Mouse (Mus musculus) lung, postnatal 4 days (tissue): ENCODE measurements around the gene Serpinf2.

ENCODE experiments used
- DNase-seq, 2 experiments: peaks; one replicate each; pipeline ENCODE4 v3.0.0; 2021

Gene Serpinf2

DNA sequence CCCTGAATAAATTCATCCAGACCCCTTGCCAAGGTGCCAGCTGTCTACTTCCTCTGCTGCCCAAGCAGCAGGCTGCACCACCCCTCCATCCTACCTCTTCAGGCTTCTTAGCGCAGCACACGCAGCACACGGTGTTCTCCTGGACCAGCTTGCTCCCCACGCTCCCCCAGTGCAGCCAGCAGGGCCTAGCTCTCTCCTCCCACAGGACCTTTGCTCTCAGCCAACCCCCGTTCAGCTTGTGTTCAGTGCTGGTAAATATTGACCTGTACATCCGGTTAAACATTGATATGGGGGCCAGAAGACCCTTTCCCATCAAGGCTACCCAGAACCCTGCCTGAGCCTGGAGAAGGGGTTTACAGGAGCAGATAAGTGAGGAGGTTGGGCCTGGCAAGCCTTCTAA lies at the start of gene Serpinf2:
Gene Serpinf2, minus strand, starts transcription at position 229 of the 400 bp plus-strand sequence.
- DNase-seq, result no peak

DNA sequence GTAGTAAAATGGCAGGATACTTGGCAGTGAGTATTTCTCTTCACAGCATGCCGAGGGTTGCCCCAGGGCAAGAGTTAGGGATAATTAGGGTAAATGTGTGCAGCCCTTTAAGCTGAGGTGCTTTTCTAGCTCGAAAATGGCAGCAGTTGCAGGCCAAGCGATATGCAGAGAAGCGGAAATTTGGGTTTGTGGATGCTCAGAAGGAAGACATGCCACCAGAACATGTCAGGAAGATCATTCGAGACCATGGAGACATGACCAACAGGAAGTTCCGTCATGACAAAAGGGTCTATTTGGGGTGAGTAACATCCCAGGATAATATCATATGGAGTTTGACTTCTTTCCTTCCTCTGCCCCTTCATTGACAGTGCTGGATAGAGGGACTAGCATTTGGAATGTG lies 48.1 kb upstream of the Serpinf2 start:
- DNase-seq, result no peak

DNA sequence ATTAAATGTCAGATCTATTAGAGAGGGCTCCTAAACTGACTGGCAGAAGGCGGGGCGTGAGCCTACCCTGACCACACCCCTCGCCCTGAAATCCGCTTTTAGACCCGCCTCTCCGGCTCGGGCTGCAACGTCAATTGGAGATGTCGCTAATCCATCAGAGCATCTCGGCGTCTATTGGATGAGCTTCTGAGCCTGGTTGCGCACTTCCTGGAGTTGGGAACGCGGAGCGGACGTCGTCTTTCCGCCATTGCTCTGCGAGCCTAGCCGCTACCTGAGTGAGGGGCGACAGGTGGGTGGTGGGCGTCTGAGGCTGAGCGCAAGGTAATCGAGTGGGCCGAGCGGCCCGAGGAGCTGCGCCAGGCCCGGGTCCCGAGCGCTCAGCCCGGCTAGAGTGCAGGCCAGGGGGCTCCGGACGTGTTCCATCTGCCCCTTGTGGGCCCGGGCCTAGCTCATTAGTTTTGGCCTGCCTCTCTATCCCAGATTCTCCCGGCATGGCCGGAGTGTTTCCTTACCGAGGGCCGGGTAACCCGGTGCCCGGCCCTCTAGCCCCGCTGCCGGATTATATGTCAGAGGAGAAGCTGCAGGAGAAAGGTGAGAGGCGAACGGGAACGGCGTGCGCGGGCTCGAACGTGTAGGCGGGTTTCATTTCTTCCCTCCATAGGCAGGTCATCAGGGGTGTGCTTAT lies 47.4 kb upstream of the Serpinf2 start, which contains the start of gene Prpf8:
Gene Prpf8, plus strand, starts transcription at position 216 of the 685 bp plus-strand sequence.
- DNase-seq, result peak; percentile 97 to 98

DNA sequence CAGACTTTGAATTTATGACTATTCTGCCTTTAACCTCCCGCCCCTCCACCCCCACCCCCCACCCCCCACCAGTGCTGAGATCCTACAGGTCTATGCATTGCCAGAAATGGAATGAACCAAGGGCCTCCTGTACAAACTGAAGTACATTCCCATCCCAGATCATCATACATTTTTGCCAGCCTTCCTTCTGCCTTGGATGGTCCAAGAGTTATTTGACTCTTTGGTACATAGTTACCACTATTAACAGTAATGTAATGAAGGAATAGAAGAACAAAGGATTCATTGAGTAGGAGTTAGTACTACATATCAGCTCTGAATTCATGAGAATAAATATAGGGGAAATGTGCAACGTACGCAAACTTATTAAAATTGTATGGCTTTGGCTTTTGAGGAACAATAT lies 46.8 kb upstream of the Serpinf2 start:
- DNase-seq, result no peak

DNA sequence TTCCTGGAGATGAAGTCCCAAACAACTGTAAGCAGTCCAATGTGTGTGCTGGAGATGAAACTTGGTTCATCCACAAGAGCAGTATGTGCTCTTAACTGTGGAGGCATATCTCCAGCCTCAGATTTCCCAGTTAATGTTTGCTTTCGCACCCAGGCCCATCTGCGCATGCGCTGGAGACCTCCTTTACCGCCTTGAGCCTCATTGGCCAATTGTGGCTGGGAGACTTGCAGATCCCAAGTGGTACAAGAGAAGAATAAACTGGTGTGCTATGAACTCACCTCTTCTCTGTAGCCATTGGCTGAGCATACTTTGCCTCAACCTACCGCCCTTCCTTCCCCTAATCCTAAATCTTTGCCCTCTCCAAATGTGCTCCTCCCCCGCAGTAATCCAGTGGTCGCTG lies 34.0 kb upstream of the Serpinf2 start:
- no peak for DNase-seq

DNA sequence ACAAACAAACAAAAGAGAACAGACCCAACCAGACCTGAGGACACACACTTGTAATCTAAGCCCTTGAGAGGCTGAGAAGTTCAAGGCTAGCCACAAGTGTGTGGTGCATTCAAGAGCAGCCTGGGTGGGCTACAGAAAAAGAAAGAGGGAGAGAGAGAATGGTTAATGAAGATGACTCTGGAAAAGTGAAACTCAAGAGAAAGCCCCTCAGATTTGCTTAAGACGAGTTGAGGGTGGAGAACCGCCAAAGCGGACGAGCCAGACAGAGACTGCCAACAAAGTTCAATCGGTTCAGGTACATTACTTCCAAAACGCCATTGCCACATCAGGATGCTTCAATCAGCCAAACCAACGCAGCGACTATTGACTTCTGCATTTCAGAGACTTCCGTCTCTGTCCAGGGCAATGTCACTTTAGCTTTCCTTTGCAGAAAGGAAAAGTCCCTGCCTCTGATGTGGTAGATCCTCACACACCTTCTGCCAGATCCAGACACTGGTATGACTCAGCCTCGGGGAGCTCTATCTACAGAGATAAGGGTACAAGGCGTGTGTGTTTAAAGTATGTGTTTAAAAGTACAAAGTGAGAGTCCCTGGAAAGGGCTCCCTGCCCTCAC lies 33.2 kb upstream of the Serpinf2 start:
- DNase-seq, result no peak

DNA sequence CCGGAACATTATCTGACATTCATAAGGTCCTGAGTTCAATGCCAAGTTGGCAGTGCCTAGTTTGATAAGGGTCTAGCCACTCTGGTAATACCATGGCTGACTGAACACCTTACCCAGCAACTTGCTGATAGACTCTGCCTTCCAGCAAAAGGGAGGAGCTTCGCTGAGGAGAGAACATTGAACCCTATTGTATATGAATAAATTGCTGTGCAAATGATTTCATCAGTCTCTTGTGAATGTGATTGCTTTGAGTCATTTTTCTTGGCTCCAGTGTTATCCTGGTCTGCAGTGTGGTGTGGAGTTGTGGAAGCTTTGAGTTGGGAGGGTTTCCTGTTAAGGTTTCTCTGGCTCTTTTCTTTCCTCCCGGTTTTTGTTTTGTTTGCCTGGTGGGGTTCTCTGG lies 31.3 kb upstream of the Serpinf2 start:
- DNase-seq, result no peak

DNA sequence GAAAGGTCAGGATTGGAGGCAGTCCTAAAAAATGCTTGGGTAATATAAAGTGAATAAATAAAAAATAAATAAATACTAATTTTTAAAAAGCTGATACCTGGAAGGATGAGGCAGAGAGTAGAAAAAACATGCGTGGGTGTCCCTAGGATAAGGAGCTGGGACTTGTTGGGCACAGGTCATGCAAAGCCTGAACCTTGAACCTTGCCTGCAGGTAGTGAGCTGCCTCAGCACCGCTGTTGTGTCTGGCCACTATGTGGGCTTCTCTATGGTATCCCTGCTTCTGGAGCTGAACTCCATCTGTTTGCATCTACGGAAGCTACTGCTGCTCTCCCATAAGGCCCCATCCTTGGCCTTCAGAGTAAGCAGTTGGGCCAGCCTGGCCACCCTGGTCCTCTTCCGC lies 29.9 kb upstream of the Serpinf2 start:
- no peak for DNase-seq

DNA sequence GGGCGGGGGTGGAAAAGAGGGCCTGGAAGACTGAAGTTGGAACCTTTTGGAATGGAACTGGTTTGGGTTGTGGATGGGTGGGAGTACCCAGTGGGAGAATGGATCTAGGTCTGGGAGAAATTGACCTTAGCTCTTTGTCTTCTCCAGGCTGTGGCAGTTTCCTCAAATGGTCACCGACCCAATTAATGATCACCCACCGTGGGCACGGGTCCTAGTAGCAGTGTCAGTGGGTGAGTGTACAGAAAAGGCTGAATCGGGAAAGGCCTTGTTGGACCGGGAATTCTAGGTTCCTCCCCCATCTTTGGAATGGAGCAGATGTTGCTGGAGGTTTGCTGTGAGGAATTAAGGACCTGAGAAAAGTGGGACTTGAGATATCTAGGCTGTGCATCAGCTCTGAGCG lies 29.0 kb upstream of the Serpinf2 start:
- DNase-seq, result no peak

DNA sequence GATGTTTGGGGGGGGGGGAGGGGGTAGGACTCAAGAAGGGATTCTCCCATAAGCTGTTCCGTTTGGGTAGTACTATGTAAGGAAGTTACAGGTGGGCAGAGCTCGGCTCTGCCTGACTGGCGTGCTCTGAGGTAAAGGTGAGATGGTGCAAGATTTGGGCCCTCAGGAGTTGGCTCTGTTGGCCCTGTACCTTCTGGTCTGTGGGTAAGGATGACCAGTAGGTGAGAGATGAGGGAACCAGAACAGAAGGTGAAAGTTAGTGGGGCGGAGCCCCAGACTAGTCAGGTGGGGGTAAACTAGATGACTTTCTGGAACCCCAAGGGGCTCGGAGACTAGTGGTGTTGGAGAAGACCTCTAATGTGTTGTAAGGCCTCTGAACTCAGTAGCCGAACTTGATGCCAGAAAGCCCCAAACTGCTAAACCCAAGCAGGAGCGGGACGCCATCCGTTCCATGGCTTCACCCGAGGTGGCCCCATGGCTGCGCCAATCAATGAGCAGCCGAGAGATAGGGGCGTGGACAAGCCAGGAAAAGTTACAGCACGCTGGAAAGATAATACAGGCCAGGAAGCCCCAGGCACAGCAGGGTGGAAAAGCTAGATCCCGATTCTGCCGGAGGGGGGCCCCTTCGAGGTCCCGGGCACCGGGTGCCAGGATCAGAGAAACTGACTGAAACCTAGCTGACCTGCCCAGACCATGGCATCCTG lies 28.3 kb upstream of the Serpinf2 start:
- peak; percentile 68 to 77 for DNase-seq

DNA sequence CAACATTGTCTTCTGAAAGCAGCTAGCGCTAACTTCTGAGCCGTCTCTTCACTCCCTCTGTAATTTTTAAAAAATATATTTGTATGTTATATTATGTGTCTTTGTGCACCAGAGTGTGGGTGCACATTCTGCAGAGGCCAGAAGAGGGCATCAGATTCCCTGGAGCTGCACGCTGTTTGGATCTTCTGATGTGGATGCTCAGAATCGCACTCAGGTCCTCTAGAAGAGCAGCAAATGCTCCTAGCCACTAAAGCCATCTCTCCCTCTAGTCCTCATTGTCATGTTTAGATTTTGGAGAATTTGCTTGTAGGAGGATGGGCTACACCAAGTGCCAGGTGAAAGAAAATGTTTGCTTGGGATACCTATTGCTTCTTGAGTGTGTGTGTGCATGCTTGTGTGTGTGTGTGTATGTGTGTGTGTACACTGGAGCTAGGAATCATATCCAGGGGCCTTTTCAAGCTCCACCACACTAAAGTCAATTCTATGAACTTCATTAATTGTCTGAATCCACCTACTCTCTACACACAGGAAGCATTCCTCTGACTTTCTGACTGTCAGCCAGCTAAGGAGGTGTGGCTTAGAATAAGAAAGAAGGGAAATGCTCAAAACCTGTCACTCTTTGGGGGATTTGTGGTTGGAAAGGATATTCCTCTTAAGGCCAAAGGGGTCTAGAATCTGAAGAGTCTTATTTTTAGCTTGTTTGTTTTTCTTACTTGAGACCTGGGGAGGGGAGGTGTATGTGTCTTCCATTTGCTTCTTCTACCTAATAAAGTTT lies 27.5 kb upstream of the Serpinf2 start:
- no peak for DNase-seq

DNA sequence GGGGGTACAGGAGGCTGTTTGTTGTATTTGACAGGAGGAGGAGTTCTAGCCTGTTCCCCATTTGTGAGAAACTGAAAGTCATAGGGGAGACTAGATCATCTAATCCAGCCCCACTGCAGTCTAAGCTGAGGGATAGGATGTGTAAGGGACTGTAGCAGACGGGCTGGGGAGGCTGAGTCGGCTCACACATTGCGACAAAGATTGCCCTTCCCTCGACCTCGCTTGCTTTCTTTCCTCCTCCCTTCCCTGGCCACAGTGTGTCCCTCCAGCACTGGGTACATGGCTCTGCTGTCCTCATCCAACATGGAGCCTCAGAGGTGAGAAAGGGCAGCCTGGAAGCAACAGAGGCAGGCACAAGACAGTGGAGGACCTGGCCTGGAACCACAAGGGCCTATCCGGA lies 25.7 kb upstream of the Serpinf2 start:
- DNase-seq, result no peak

DNA sequence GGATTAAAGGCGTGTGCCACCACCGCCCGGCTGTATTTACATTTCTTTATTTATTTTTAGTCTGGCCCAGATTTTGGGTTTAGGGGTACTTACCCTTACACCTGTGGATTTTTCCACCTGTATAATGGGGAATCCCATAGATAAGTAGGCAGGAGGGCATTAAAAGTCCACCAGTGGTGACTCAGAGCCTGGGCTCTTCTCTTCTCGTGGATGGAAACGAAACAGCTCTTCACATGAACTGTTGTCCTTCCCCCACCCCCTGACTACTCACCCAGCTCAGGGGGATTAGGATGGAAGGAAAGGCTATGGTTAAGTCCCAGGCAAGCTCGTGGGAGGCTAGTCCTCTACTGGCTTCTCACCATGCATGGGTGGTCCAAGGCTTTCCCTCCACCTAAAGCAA lies 25.0 kb upstream of the Serpinf2 start:
- no peak for DNase-seq

DNA sequence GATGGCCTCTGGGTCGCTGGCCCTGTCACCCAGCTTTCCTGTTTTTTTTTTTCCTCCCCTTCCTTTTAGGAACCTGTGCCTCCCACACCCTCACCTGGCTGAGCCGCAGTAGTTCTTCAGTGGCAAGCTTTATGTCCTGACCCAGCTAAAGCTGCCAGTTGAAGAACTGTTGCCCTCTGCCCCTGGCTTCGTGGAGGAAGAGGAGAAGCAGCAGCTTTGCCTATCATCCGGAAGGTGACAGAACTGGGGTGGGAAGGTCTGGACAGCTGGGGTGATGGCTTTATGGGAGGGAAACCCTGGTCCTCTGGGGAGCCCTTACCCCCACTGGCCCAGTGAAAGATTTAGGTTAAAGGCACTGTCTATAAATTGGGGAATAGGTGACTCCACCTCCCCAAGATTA lies 24.2 kb upstream of the Serpinf2 start:
- no peak for DNase-seq

DNA sequence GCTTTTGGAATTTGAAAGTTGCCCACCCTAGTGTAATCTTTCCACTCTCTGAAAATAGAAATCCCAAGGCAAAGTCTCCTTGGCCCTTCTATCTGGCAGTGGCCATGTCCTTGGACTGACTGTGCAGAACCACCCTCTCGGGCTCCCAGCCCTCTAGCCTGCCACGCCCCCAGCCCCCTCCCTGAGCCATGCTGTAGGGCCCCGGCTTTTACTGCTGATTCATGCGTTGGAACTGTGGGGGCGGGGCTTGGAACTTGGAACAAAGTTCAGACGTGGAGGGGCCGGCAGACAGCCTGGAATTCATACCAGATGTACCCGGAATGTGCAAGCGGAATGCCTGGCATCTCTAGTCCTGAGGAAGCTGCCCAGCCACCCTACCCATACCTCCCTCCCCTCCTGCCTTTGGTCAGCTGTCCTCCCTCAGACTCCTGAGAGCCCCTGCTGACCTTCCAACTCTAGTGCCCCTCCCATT lies 23.5 kb upstream of the Serpinf2 start:
- DNase-seq, result peak; percentile 90 to 94

DNA sequence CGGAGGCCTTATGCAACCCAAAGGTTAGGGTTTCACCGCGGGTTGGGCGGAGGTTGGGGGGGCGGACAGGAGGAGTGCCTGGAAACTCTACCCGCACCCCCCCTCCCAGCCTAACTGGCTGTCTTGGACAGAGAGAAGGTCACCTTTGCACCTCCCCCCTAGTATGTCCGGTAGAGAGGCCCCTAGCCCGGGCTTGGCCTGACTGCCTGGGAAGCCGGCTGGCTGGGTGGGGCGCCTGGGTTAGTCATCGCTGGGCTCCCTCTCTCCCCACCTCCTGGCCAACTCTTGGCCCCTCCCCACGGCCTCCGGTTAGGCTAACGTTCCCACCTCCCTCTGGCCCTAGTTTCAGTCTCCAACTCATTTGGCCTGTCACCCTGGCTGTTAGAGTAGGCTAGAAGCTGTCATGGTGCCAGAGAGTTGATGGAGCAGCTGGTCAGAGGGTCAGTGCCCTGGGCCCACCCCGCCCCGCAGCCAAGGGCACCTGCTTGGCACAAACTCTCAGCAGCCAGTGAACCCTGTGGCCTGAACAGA lies 22.9 kb upstream of the Serpinf2 start:
- peak; percentile 82 to 84 for DNase-seq

DNA sequence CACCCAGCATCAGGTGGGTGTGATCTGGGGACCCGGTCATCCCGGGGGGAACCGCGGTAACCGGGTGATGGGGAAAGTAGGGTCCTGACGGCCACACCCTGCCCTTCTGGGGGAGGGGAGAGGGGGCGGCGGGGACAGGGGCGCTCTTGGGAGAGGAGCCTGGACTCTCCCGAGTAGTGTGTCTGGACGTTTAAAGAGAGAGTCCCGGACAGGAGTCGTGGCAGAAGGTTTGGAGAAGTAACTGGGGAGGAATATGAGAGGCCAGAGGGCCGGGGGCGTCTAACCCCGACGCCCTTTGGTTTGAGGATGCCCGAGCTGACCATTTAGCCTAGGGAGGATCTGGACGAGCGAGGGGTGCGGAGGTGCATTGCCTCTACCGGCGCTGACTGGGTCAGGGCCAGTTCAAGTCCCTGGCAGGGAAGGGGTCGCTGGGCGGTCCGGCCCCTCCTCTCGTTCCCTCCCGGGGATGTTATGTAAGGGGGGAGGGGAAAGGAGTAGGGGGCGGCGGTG lies 22.4 kb upstream of the Serpinf2 start:
- DNase-seq, result no peak

DNA sequence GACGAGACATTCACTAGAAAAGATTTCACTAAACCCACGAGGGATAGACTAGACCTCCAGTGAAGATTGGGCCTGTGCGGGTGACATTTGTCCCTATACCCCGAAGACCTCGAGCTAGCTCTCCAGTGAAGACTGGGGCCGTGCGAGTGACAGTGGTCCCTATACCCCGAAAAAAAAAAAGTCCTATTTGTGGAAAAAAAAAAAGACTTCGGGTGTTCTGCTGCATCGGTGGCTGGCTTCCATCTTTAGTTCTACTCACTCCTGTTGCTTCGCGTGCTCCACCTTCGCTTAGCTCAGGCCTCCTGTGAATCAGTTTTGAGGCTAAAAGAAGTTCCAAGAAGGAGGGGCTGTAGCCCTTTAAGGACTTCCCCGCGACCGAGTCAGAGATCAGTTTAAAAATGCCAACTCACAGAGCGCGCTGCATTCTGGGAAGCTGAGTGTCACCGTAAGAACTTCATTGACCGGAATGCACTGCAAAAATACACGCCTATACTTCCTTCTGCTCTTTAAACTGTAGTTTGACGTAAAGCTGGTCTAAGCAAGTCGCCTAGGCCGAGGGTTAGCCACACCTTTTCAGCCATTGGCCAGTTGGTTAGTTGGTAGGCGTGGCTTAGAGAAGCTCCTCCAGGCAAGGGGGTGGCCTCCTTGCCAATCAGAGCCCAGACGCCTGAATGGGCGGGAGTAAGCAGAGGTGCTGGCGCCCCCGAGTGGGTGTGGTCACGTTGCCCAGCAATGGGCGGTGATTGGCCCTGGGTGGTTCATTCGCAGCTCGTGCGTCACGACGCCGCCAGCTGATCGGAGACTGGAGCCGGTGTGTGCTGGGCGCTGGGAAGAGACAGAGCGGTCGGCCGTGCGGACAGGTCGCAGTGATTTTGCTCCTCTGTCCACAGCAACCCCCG lies 21.7 kb upstream of the Serpinf2 start, which contains the start of gene Tlcd2:
Gene Tlcd2, plus strand, starts transcription at position 872 of the 899 bp plus-strand sequence.
- DNase-seq, result peak; percentile 100

DNA sequence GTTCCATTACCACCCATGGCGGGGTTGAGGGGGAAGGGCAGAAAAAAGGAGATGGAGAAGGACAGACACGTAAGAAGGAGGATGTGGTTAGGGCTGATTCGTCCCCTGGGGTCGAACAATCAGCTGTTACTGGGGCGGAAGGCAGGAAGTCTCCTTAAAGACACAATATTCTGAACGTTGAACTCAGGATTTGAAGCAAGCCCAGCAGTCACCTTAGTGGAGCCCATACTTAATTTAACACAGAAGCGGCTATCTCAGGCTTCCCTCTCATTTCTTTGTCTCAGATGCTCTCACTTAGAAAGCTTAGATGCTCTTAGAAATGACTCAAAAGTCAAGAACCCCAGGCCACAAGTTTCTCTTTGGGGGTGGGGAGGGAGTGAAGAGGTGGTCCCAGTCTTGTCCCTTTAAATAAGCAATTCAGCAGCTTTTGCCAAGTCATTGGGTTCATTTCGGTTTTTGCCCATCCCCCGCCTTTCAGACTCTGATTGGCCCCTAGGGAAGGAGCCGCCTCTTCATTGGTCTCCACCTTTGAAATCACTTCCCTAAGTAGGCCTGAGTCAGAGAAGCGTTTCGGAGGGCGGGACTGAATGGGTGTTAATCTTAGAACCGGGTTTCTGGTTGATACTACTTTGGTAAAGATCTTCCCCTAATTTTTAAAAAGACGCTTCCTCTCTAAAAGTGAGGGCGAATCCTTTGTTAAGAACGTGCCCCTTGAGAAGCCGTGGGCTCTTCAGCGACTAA lies 20.9 kb upstream of the Serpinf2 start:
- peak; percentile 92 to 93 for DNase-seq

DNA sequence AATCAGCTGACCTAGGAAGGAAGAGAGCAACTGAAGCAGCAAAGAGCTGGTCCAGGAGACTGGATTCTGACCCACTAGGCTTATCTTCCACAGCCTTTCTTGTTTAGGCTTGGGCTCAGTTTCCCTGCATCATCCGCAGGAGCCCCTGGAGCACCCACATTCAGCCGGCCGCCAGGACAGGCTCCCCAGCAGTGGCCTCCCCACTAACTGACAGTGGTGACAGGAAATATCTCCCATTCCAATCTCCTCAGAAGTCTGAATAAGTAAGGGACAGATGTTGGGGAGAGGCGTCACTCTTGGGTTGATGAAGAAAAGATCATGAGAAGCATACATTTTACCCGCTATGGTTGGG lies 20.3 kb upstream of the Serpinf2 start:
- no peak for DNase-seq
